Mouse (Mus musculus) heart, postnatal 36 days (tissue): ENCODE results near the gene Clec3b. TPM values are rescaled to one million over a fixed set of nuclear protein-coding genes. Genes with fewer than 3 reads are reported as not detected.
A peak's percentile ranks its signal among the peaks of the same experiment; 100 is the strongest.

Experiments used
- DNase-seq, 2 experiments: peaks; one replicate each; pipeline ENCODE4 v3.0.0; 2021 to 2022
- intact Hi-C: fragments of 180-260 bp; cut with DNase I; formaldehyde crosslinking; loops from one replicate; pipeline ENCODE4 v1.15.1; 2025
- total RNA-seq, 2 experiments: library from RNA; stranded (reverse); gene quantifications; 2 replicates each; pipeline ENCODE4 v1.2.3; 2021

Gene Clec3b
- total RNA-seq, 2 experiments from 2014 or later, result 62.1 to 66.7 TPM

DNA sequence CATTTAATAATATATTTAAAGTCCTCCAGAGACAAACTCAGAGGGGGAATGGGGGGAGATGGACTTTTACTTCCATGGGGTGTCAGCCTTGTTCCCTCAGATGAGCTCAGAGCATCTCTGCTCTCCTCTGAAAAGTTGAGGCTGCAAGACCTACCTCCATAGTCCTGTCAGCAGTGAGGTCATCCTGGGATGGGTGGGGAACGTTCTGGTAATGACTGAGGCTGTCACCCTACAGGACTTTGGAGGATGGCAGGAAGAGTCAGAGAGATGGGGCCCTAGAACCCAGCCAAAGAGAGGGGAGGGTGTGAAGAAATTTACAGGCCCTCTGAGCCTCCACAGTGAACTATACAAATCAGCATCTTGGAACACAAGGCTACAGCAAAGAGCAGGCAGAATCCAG lies 815 bp downstream of the Clec3b start:
- peak in 1 of 2 experiments; percentile 17 for DNase-seq
- intact Hi-C loops, result loop anchor here (10.0 kb wide), 2 partner anchors 373 to 417 kb away; partner anchors contain the start of gene Sacm1l

DNA sequence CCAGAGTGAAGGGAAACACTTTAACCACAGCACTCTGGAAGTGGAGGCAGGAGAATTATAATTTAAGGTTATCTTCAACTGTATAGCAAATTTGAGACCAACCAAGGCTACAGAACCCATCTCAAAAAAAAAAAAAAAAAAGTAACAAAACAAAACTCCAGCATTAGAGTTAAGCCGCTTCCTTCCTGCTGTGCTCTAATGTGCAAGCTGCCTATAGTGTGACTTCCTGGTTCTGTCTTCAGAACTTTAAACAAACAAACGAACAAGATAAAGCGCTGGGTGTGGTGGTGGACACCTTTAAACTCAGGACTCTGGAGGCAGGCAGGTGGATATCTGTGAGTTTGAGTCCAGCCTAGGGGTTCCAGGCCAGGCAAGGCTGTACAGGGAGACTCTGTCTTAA lies 1.3 kb downstream of the Clec3b start:
- intact Hi-C loops, result loop anchor here (10.0 kb wide), 2 partner anchors 373 to 417 kb away; partner anchors contain the start of gene Sacm1l

DNA sequence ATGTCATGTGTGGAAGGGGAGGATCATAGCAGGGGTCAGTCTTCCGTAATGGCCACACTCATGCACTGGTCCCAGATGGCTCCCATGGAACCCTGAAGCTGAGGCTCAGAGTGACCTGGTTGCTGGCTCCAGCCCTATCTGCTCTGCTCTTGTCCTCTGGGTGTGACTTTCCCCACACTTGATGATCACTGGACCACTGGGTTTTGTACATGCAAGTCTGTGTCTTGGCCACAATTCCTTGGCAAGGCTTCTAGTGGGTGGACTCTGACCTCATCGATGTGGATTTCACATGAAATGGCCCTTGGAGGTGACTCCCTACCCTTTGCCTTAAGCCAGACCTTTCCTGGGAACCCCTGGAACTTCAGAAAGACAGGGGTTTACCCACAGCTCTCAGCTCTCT lies 2.4 kb downstream of the Clec3b start:
- DNase-seq, result peak; percentile 48 to 54
- intact Hi-C loops, result loop anchor here (10.0 kb wide), 2 partner anchors 372 to 418 kb away; partner anchors contain the start of gene Sacm1l

More for the DNA sequence above, 1.3 kb downstream of the Clec3b start:
- DNase-seq, result no peak

DNA sequence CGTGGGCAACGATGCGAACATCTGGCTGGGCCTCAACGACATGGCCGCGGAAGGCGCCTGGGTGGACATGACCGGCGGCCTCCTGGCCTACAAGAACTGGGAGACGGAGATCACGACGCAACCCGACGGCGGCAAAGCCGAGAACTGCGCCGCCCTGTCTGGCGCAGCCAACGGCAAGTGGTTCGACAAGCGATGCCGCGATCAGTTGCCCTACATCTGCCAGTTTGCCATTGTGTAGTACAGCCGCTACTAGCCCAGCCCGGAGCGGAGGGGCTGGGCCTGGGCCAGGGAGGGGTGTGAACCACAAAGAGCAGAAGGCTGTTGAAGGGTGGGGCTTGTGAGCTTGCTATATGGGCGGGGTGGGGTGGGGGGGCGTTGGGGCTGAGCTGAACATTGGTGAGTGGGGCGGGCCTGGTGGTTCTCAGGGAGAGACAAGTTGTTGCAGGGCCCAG lies 6.2 kb downstream of the Clec3b start:
- intact Hi-C loops, result loop anchor here (5.0 to 10.0 kb wide), 3 partner anchors 35 to 422 kb away; partner anchors contain the start of gene Sacm1l

DNA sequence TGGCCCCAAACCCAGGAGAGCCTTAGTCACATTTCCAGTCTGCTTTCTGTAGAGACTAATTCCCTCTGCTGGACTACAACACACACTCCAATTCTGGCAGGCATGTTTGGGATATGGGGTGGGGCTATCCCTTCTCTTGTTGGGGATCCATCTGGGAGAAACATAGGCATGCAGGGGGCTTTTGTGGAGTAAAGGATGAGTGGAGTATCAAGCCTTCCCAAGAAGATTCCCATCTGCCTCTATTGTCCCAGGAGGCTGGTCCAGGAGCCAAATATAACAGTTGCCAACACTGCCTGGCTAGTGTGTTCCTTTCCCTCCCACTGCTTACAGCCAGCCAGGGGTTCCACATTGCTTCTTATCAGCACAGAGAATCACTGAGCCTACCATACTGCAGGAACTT lies 7.0 kb downstream of the Clec3b start:
- intact Hi-C loops, result loop anchor here (2.0 to 10.0 kb wide), 4 partner anchors 35 to 423 kb away; partner anchors contain the start of gene Sacm1l
- DNase-seq, result peak; percentile 49 to 51

More for the DNA sequence above, 6.2 kb downstream of the Clec3b start:
- peak; percentile 68 to 74 for DNase-seq

DNA sequence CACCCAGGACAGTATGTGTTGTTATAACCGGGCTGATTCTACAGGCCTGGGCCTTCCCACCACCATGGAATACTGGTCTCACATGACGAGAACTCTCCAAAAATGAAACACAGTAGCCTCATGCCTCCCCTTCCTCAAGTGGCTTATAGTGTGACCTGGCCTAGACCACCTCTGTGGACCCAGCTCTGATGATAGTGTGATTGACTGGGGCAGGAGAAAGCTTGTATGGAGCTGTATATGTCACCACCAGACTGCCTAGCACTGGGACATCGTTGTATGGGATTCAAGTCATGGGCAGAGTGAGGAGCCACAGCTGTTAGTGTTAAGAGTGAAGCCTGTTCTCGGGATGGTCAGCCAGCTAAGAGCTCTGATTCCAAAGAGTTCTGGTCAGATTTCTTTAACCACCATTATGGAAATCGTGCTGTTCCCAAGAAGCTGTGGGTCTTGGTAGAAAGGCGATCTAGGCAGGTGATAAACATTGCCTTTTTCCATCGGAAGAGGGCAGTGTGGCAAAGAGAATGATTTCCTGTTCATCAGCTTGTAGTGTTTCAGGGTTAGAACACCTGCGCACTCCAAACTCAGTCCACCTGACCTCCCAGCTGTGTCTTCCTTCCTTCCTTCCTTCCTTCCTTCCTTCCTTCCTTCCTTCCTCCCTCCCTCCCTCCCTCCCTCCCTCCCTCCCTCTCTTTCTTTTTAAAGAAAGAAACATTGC lies 7.5 kb downstream of the Clec3b start:
- intact Hi-C loops, result loop anchor here (2.0 to 10.0 kb wide), 4 partner anchors 36 to 423 kb away; partner anchors contain the start of gene Sacm1l
- peak in 1 of 2 experiments; percentile 20 for DNase-seq

DNA sequence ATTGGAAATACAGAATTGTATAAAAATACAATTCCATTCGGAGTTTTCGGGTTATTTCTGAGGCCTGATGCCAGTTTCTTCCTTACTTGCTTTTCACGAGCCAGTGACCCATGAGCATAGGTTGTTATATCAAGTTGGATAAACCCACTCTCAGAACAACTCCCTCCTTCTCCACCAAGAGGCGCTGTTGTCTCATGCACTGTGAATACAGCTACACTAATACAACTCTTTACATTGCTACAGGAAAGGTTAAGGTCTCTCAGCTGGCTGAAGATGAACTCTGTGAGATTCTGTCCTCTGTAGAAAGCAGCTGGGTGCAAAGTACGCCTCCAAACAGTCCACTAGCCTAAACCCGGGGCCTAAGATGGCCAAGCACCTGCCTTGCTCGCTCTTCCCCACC lies 8.6 kb downstream of the Clec3b start:
- DNase-seq, result peak; percentile 63 to 72
- intact Hi-C loops, result loop anchor here (1.0 to 10.0 kb wide), 5 partner anchors 37 to 425 kb away; partner anchors contain the start of gene Sacm1l

DNA sequence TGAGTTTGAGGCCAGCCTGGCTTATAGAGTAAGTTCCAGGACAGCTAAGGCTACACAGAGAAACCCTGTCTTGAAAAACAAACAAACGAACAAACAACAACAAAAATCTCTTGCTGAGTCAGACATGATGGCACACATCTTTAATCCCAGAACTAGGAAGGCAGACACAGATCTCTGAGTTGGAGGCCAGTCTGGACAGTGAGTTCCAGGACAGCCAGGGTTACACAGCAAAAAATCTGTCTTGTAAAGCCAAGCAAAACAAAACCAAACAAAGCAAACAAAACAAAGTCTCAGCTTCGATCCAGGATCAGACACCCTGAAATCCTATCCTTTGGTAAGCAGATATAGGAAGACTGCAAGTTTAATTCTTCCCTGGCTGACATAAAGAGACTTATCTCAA lies 11.0 kb downstream of the Clec3b start:
- DNase-seq, result no peak
- intact Hi-C loops, result no loop called here

DNA sequence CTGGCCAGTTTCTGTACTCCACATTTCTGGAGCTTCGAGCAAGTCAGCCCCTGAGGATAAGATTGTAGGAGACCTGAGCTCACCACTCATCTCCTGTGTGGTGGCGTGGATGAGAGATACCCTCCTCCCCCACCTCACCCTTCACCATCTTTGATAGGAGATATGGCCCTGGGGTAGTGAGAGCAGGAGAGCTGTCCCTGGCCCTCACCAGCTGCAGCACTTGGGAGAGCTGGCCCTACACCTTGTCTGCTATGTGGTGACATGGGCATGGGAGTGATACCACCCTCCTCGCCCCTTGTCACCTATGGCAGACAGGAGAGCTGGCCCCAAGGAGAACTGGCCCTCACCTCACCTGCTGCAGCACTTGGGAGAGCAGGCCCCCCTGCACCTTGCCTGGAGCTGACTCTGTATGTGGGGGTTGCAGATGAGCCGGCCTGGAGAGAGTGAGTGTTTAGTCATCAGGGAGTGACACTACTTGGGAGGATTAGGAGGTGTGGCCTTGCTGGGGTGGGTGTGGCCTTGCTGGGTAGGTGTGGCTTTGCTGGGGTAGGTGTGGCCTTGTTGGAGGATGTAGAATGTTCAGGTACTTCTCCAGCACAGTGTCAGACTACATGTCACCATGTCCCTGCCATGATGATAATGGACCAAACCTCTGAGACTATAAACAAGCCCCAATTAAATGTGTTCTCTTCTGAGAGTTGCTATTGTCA lies 12.4 kb downstream of the Clec3b start:
- DNase-seq, result no peak
- intact Hi-C loops, result no loop called here

DNA sequence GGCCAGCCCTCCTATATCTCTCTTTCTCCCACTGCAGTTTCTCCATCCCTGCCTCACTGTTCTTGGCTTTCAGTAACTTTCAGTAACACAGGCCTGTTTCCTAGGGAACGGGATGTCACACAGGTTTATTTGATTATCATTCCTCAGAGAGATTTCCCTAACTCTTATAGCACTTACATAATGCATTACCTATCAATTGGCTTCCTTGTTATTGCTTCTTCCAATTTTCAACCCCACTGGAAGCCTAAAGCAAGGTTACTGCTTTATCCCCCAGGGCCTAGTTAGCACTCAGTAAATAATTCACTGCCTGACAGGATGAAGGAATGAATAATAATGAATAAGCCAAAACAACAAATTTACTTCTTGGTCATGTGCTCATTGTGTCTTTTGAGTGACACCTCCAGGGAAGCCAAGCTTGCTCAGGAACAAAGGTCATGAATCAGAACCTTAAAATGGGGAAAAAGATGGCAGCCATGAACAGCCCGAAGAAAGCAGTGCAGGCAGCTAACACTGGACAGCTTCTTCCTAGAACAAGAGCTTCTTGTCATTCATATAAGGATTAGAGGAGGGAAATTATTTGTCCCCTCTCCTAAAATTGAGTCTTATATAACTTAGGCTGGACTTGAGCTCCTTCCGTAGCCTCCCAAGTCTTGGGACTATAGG lies 15.2 kb downstream of the Clec3b start:
- intact Hi-C loops, result no loop called here
- DNase-seq, result no peak

DNA sequence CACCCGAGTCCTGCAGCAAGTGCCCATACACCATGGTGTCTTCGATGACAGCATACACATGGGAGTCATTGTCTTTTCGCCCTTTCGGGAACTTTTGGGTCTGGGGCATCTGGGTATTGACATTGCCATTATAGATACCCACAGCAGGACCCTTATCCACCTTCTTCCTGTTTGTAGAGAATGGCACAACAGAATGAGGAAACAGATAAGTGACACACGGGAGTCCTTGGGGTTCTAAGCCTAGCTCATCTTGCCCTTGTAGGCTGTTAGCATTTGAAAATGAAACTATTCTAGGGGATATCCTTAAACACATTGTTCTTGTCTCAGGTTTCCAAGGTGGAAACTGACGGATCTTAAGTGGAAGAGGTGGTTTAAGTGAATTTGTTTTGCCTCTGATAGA lies 23.0 kb downstream of the Clec3b start:
- intact Hi-C loops, result no loop called here
- DNase-seq, result no peak

DNA sequence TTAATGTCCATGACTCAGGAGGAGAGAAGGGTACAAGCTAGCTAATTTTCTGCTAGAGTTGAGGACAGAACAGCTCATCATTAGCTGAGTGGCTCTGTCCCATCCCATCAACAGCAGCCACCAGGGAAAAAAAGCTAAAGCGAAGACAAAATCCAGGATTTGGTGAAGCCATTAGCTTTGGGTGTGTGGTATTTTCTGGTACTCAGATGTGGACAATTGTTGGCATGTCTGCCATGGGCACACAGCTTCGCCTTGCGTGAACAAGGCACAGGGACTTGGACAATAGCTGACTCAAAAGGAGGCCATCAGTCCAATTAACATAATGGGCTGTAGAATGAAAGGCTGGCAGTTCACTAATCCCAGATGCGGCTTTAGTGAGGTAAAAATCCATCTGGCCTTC lies 23.6 kb downstream of the Clec3b start:
- intact Hi-C loops, result no loop called here
- DNase-seq, result no peak

DNA sequence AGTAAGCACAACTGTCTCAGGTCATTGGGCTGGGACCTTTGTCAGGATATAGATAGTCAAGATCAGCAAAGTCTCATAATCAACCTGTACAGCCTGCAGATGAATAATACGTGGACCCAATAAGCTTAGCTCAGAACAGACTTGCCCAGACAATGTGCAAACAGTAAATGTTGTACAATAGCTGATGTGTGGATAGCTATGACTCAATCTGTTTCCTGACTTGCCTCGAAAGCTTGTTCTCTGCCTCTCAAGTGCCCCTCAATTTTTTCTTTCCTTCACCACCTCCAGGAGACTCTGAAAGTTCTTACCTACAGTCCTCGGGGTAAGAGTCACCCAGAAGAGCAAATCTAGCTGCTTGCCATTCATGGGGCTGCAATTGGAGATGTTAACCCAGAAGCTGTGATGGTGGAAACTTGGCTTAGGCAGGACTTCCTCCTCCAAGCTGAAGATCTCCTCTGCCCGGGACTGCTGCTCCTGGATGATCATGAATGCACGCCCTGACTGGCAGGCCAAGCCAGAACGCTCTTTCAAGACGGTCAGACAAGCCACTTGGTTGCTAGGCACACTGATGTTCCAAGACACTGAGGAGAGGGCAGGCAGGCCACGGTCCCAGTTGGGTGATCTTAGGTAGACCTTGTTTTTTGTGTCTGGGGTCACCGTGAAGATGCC lies 26.8 kb downstream of the Clec3b start:
- intact Hi-C loops, result no loop called here

DNA sequence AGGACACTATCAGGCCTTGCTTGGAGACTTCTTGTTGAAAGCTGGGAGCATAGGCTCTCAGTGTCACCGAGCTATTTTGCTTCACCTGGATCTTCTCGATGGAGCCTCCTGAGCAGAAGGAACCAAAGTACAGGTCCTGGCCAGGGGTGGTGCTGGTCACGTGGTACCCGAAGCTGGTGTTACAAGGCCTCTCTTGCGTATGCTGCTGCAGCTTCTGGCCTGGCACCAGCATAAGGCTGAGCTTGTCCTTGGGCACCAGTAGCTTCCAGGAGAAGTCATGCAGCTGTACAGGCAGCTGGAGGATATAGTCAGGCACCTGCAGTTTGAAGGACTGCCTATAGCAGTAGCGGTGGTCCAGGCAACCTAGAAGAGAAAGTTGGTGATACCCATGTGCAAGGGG lies 29.3 kb downstream of the Clec3b start:
- intact Hi-C loops, result no loop called here
- no peak for DNase-seq

More for the DNA sequence above, 26.8 kb downstream of the Clec3b start:
- no peak for DNase-seq

DNA sequence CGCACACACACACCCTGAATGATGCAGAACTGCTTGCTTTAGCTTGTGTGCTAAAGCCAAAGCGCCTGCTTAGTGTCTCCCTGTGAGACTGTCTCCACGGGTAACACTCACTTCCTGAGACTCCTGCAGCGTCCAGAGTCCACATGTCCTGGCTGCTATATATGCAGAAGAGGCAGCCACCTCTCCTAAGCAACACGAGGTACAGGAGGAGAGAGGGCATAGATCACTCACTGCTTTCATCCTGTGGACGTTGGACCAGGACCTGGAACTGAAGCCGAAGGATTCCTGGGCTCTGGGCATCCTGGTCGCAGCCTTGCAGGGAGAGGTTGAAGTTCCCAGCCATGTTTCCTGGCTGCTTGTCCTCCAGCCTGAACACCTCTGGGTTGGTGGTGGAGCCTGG lies 32.5 kb downstream of the Clec3b start:
- DNase-seq, result no peak
- intact Hi-C loops, result no loop called here

DNA sequence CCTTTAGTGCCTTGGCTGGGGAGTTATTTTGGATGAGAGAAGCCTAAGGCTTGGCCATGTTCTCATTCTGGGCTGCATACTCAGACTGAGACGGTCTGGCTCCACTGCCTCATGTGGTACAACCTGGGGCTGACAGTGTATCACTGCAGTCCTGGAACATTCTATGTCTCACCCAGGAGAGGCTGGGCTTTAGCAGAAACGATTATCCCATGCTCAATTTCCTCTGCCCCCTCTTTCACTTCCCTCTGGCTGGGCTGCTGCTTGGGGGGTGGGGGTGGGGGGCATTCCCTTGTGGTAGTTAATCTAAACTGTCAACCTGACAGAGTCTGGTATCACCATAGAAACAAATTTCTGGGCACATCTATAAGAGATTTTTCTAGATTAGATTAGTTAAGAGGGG lies 34.8 kb downstream of the Clec3b start:
- intact Hi-C loops, result no loop called here
- DNase-seq, result no peak

DNA sequence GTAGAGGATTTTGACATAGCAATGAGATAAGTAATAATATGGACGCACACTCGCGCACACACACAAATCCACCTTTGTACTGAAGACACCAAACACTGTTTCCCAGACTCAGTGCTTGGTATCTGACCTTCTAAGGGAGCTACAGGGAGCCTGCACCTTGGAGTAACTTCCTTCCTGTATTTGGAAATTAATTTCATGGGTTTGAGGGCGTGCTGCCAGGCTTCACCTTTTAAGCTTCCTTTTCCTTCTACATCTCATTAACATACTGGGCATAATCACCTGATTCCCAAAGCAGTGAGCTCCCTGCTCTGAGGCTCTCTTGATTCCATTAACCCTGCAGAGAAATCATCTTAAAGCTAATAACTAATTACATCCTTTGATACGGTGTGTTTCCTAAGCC lies 35.4 kb downstream of the Clec3b start:
- intact Hi-C loops, result no loop called here
- no peak for DNase-seq

DNA sequence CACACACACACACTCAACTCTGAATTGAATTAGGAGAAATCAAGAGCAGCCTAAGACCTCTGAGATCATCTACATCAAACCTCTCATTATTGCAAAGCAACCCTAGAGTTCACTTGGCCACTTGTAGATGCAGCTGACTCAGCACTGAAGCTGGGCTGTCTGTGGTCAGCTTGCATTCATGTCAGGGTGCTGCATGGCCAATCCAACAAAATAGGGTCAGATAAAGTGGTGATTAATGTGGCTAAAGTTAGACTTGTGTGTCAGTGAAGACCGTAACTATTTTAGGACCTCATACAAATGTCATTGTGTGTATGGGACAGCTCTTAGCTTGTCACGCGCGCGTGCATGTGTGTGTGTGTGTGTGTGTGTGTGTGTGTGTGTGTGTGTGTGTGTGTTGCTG lies 36.8 kb downstream of the Clec3b start:
- intact Hi-C loops, result no loop called here
- DNase-seq, result peak in 1 of 2 experiments; percentile 17

DNA sequence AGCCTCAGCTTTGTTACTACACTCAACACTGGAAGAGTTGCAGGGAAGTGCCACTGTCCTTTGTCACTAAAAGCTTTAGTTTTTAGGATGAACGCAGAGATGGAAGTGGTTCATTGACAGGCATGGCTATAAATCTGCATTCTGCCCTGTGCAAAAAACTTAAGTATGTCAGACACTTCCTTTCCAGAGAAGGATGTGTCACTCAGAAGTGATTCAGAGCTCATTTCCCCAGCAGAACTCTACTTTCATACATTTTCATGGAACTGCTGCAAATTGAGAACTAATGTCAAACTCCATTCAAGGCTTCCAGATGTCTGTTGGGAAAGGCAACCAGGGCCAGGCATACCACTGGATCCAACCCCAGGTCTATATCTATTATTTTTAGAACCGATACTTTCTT lies 37.5 kb downstream of the Clec3b start:
- DNase-seq, result no peak
- intact Hi-C loops, result no loop called here

DNA sequence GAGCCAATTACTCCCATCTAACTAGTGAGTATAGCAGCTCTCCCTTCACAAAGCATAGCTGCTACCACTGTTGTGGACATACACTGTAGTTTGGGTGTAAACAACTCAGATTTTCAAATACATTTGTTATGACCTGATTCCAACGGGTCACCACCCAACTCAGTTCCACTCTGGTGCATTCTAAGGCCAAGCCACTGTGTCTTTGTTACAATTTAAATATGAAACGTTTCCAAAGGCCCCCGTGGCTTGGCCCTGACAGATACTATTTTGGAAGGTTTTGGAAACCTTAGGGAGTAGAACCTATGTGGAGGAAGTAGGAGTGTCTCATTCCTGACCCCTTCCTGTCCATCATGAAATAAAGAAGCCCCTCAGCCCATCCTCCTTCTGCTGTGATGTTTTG lies 49.4 kb downstream of the Clec3b start:
- no peak for DNase-seq
- intact Hi-C loops, result no loop called here
